8 mouse cellular contexts compared by ENCODE assay signal in the genomic region with DNA sequence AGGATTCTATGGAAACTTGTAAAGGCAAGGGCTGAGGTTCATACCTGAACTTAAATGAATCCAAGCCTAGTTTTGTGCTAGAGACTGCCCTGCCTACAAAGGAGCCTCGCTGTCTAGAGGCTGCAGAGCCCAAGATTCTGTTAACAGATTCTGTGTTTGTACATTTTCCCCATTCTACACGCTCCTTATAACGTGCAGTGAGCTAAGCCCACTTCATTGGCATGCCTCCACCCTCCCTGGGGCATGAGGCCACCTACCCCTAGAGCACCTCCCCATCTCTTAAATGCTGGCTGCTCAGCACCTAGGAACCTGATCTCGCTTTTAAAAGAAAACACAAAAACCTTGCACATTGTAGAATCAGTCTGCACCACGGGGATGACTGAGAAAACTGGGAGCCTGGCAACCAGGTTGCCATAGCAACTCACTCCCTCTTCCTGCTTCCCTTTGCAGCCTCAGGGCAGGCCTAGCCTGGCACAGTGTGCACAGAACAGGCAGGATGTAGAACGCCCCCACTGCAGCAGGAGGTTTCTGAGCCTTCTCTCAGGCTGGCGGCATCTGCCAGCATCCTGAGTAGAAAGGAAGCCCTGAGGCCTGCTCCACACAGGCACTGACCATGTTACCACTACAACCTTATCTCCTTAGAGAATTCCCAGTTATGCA.
DNase-seq lines count a peak whose midpoint lies in the region; ATAC-seq and TF ChIP-seq lines count a peak whose summit lies in the region.

No protein-coding gene starts in this region.

- peaks cover 19% of the 10 kb centered on the region for H3K36me3 ChIP-seq in forebrain, postnatal 0 days (ENCODE audit: insufficient read depth)
- peaks cover 33% of the 10 kb centered on the region for H3K36me3 ChIP-seq in neural tube, embryonic 13.5 days

- no peaks in the 10 kb centered on the region for H3K27me3 ChIP-seq in forebrain, postnatal 0 days (ENCODE audit: insufficient read depth, low read length)
- no peaks in the 10 kb centered on the region for H3K27me3 ChIP-seq in neural tube, embryonic 13.5 days

- TF ChIP-seq CTCF in forebrain, postnatal 0 days (IDR thresholded peaks at IDR 0.05; ENCODE audit: low read depth), result peak; percentile 34; the same call in 1 of the 2 replicates

- H3K4me1 ChIP-seq in forebrain, postnatal 0 days (ENCODE audit: insufficient read depth), result peaks cover 17% of the 10 kb centered on the region
- H3K4me1 ChIP-seq in neural tube, embryonic 13.5 days (replicated peaks), result peaks cover 46% of the 10 kb centered on the region

- H3K9ac ChIP-seq in forebrain, postnatal 0 days, result peak overlapping the region; percentile 37
- peak overlapping the region; percentile 60 for H3K9ac ChIP-seq in neural tube, embryonic 13.5 days

- peak overlapping the region; percentile 92 for H3K27ac ChIP-seq in forebrain, postnatal 0 days (ENCODE audit: low read depth, low read length)
- H3K27ac ChIP-seq in neural tube, embryonic 13.5 days (replicated peaks), result peak overlapping the region; percentile 94

- ATAC-seq in forebrain, postnatal 0 days, result peak; percentile 99
- ATAC-seq in neural tube, embryonic 13.5 days (ENCODE audit: low read depth), result peak; percentile 96

- WGBS in forebrain, postnatal 0 days, result 3% methylated on average over 7 of the region's 7 CpGs
- WGBS in neural tube, embryonic 13.5 days, result 10% methylated on average over 7 of the region's 7 CpGs

- no peak overlapping the region for H3K4me3 ChIP-seq in forebrain, postnatal 0 days (ENCODE audit: low read depth, low read length)
- no peak overlapping the region for H3K4me3 ChIP-seq in neural tube, embryonic 13.5 days

- no peaks in the 10 kb centered on the region for H3K9me3 ChIP-seq in forebrain, postnatal 0 days (ENCODE audit: low read length)
- no peaks in the 10 kb centered on the region for H3K9me3 ChIP-seq in neural tube, embryonic 13.5 days

- DNase-seq in kidney, postnatal 4 days, result peak; percentile 12 to 31
- DNase-seq in kidney, adult 11 months, result no peak
- peak; percentile 97 for DNase-seq in forebrain, postnatal 0 days
- peak; percentile 89 to 95 for DNase-seq in left cerebral cortex, adult 18-20 months (ENCODE audit: low spot score in 2 of 2)
- DNase-seq in adipocyte (ENCODE audit: low spot score), result no peak
- no peak for DNase-seq in thymus, postnatal 4 days
- no peak for DNase-seq in yolk sac, embryonic 10.5 days (ENCODE audit: low spot score)

- peak overlapping the region; percentile 30; the same call in 1 of the 2 replicates for H3K4me2 ChIP-seq in forebrain, postnatal 0 days (ENCODE audit: low read depth)
- peak overlapping the region; percentile 30 for H3K4me2 ChIP-seq in neural tube, embryonic 13.5 days

Comparison
In these comparisons a context has a peak if more than half of its experiments do, and no peak if none do; other contexts are left out.
1. DNase-seq: peak in kidney, postnatal 4 days (2 of 2), forebrain, postnatal 0 days (single experiment) and left cerebral cortex, adult 18-20 months (2 of 2); none in kidney, adult 11 months (single experiment), adipocyte (single experiment), thymus, postnatal 4 days (single experiment) and yolk sac, embryonic 10.5 days (single experiment).